ENCODE assay signal across 9 mouse cellular contexts in the genomic region with DNA sequence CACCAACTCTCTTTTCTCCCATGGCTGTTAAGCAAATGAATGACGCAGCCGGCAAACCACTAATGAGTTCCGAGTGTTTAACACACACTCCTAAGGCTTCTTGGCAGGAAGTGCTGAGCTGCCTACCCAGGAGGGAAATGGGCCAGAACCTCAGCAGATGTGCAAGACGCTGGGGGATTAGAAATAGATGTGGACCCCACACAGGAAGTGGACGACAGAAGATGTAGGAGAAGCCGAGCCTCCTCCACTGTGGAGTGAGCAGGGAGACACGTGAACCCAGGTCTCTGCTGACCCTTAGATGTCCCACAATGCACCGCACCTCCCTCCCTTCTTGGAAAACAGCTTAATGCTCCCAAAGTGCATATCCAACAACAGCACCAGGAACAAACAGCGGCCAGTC.
A peak's percentile ranks its signal among the peaks of the same experiment; 100 is the strongest.
DNase-seq lines count a peak whose midpoint lies in the region; ATAC-seq lines count a peak whose summit lies in the region.
"Had no signal": no experiment of that assay in that cellular context is flagged by ENCODE, and none has a peak within 500 bp of the region (broad histone marks: within the 10 kb centered on the region; RNA-seq: fewer than 3 reads in every experiment).

No protein-coding gene starts in this region.

- H3K4me1 ChIP-seq in brown adipose tissue, adult 24 weeks (ENCODE audit: control insufficient read depth, insufficient read depth, insufficient read length, low read length): peaks cover 4% of the 10 kb centered on the region; the same call in 1 of the 2 replicates
- peaks cover 10% of the 10 kb centered on the region; the same call in 1 of the 2 replicates for H3K4me1 ChIP-seq in limb, embryonic 11.5 days (ENCODE audit: control insufficient read depth, insufficient read depth, low read length)
- no peaks in the 10 kb centered on the region for H3K4me1 ChIP-seq in midbrain, embryonic 13.5 days (replicated peaks)
- H3K4me1 ChIP-seq in midbrain, embryonic 10.5 days: peaks cover 3% of the 10 kb centered on the region; the same call in 1 of the 2 replicates

- H3K4me3 ChIP-seq in brown adipose tissue, adult 24 weeks (ENCODE audit: insufficient read depth, low read depth, low read length): peak overlapping the region; percentile 41
- no peak overlapping the region for H3K4me3 ChIP-seq in limb, embryonic 11.5 days (ENCODE audit: low read depth, low read length)
- no peak overlapping the region for H3K4me3 ChIP-seq in midbrain, embryonic 13.5 days (replicated peaks)
- no peak overlapping the region for H3K4me3 ChIP-seq in midbrain, embryonic 10.5 days

- H3K9me3 ChIP-seq in limb, embryonic 11.5 days (ENCODE audit: control insufficient read depth, low read length): no peaks in the 10 kb centered on the region
- H3K9me3 ChIP-seq in midbrain, embryonic 13.5 days: no peaks in the 10 kb centered on the region
- H3K9me3 ChIP-seq in midbrain, embryonic 10.5 days (replicated peaks): no peaks in the 10 kb centered on the region

- H3K27me3 ChIP-seq in limb, embryonic 11.5 days (ENCODE audit: control insufficient read depth, insufficient read depth, low read length): no peaks in the 10 kb centered on the region
- H3K27me3 ChIP-seq in midbrain, embryonic 13.5 days: no peaks in the 10 kb centered on the region
- H3K27me3 ChIP-seq in midbrain, embryonic 10.5 days (ENCODE audit: low read depth, poor library complexity, severe bottlenecking): no peaks in the 10 kb centered on the region

- peak; percentile 9 for DNase-seq in layer of hippocampus, adult 11-12 months (ENCODE audit: low spot score)
- no peak for DNase-seq in layer of hippocampus, adult 9-11 months
- peak; percentile 42 for DNase-seq in heart, adult 8-10 months (ENCODE audit: low spot score)
- peak; percentile 33 for DNase-seq in limb, embryonic 11.5 days (ENCODE audit: low spot score)
- no peak for DNase-seq in liver
- no peak for DNase-seq in midbrain, embryonic 10.5 days (ENCODE audit: low spot score)
- DNase-seq: lung, embryonic 14.5 days had no signal

- 30% methylated on average over 9 of the region's 9 CpGs for whole genome bisulfite sequencing in limb, embryonic 11.5 days
- 77% methylated on average over 9 of the region's 9 CpGs for WGBS in midbrain, embryonic 13.5 days
- WGBS in midbrain, embryonic 10.5 days: 73% methylated on average over 9 of the region's 9 CpGs

- no peaks in the 10 kb centered on the region for H3K36me3 ChIP-seq in limb, embryonic 11.5 days (ENCODE audit: control insufficient read depth, insufficient read depth, low read length)
- H3K36me3 ChIP-seq in midbrain, embryonic 13.5 days: no peaks in the 10 kb centered on the region
- H3K36me3 ChIP-seq in midbrain, embryonic 10.5 days: no peaks in the 10 kb centered on the region

- ATAC-seq in limb, embryonic 11.5 days (ENCODE audit: insufficient number of reproducible peaks, low FRiP score, low TSS enrichment, low read depth): no peak; the same call in 1 of the 2 replicates
- ATAC-seq in midbrain, embryonic 13.5 days: no peak

- no peak overlapping the region for H3K27ac ChIP-seq in brown adipose tissue, adult 24 weeks (replicated peaks; ENCODE audit: low read depth, low read length)
- no peak overlapping the region for H3K27ac ChIP-seq in limb, embryonic 11.5 days (replicated peaks; ENCODE audit: low read depth, low read length)
- H3K27ac ChIP-seq in midbrain, embryonic 13.5 days: no peak overlapping the region
- H3K27ac ChIP-seq in midbrain, embryonic 10.5 days (replicated peaks): no peak overlapping the region

- no peak overlapping the region for H3K9ac ChIP-seq in limb, embryonic 11.5 days (ENCODE audit: low read length)
- H3K9ac ChIP-seq in midbrain, embryonic 13.5 days (replicated peaks): no peak overlapping the region
- H3K9ac ChIP-seq: lung, embryonic 14.5 days had no signal

- H3K4me2 ChIP-seq in limb, embryonic 11.5 days (ENCODE audit: low read depth, severe bottlenecking): no peak overlapping the region
- no peak overlapping the region for H3K4me2 ChIP-seq in midbrain, embryonic 13.5 days (replicated peaks)
- H3K4me2 ChIP-seq: lung, embryonic 14.5 days had no signal

Comparison
In these comparisons a context has a peak if more than half of its experiments do, and no peak if none do; other contexts are left out.
1. DNase-seq: peak in layer of hippocampus, adult 11-12 months (single experiment), heart, adult 8-10 months (single experiment) and limb, embryonic 11.5 days (single experiment); none in layer of hippocampus, adult 9-11 months (single experiment), liver (single experiment) and midbrain, embryonic 10.5 days (single experiment).